Mouse (Mus musculus) embryonic fibroblast, embryonic 13.5 days (primary cell): ENCODE data around the gene Rab27a. TPM values are rescaled to one million over a fixed set of nuclear protein-coding genes. Genes with fewer than 3 reads are reported as not detected.
"Not testable (repeated sequence)": the region's sequence is repeated elsewhere in the genome, so short reads cannot be mapped to it uniquely, and the experiment has no call there.

ENCODE experiments used
- H3K27ac ChIP-seq: 2 replicates; pipeline ENCODE4 v1.5.1; 2012; ENCODE audit warnings: low read length, control low read depth, inconsistent platforms; ENCODE audit not compliant: insufficient read depth
- H3K4me1 ChIP-seq: 2 replicates; pipeline ENCODE4 v1.6.1; 2011; ENCODE audit warnings: low read length; ENCODE audit not compliant: control insufficient read depth, insufficient read depth
- H3K4me3 ChIP-seq: 2 replicates; pipeline ENCODE4 v1.5.1; 2011; ENCODE audit warnings: mild to moderate bottlenecking, control low read depth, low read length; ENCODE audit not compliant: insufficient read depth
- CTCF ChIP-seq: IDR thresholded peaks from 2 replicates; pipeline ENCODE4 v1.5.1; 2011; ENCODE audit warnings: mild to moderate bottlenecking, control low read depth, low read length, moderate library complexity, borderline replicate concordance; ENCODE audit not compliant: insufficient read depth
- POLR2A ChIP-seq: IDR thresholded peaks from 2 replicates; pipeline ENCODE4 v1.6.1; 2011; ENCODE audit warnings: low read depth, mild to moderate bottlenecking, control low read depth, low read length, moderate library complexity
- polyA plus RNA-seq: library from polyadenylated mRNA; stranded (reverse); fragments of >200 nt; gene quantifications from 2 replicates; pipeline ENCODE4 v1.2.4, GENCODE M21; 2011; ENCODE audit warnings: low read depth; ENCODE audit not compliant: missing spikeins, insufficient read length

The Rab27a gene
- polyA plus RNA-seq, 1 experiment = 5.1 TPM

DNA sequence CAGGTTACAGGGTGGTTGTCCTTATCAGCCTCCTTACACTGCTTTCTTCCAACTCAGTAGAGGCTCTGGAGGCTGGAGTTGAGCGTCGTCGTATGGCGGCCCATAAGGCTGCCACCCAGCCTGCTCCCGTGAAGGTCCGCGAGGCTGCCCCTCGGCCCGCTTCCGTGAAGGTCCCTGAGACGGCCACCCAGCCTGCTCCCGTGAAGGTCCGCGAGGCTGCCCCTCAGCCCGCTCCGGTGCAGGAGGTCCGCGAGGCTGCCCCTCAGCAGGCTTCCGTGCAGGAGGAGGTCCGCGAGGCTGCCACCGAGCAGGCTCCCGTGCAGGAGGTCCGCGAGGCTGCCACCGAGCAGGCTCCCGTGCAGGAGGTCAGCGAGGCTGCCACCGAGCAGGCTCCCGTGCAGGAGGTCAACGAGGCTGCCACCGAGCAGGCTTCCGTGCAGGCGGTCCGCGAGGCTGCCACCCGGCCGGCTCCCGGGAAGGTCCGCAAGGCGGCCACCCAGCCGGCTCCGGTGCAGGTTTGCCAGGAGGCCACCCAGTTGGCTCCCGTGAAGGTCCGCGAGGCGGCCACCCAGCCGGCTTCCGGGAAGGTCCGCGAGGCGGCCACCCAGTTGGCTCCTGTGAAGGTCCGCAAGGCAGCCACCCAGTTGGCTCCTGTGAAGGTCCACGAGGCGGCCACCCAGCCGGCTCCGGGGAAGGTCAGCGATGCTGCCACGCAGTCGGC is 58.7 kb downstream of the Rab27a start:
- TF ChIP-seq POLR2A (no peak), CTCF (no peak)
- H3K4me3 ChIP-seq = no peak overlapping the region
- no peaks in the 10 kb centered on the region for H3K4me1 ChIP-seq
- no peak overlapping the region for H3K27ac ChIP-seq

DNA sequence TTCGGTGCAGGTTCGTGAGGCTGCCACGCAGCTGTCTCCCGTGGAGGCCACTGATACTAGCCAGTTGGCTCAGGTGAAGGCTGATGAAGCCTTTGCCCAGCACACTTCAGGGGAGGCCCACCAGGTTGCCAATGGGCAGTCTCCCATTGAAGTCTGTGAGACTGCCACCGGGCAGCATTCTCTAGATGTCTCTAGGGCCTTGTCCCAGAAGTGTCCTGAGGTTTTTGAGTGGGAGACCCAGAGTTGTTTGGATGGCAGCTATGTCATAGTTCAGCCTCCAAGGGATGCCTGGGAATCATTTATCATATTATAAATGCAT is 59.2 kb downstream of the Rab27a start:
- no peak overlapping the region for H3K27ac ChIP-seq
- TF ChIP-seq CTCF (no peak), POLR2A (no peak)
- no peak overlapping the region for H3K4me3 ChIP-seq
- H3K4me1 ChIP-seq = no peaks in the 10 kb centered on the region

DNA sequence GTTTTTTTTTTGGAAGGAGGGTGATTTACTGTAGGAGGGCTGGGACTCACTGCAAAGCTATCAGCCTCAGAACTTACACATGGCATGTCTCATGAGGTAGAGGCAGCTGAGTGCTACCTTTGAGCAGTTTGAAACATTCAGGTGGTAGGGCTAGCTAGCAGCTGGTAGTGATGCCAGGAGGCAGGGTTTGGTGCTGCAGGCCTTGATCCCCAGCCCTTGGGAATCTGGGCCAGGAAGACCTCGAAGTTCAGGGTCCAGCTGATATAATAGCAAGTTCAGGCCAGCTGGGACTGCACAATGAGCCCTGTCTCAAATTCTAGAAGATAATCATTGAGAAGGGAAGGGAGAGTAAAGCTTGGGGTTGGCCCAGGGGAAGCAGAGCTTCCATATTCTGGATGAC is 60.5 kb downstream of the Rab27a start:
- Histone ChIP-seq H3K4me3 (no peak overlapping the region), H3K27ac (no peak overlapping the region), H3K4me1 (no peaks in the 10 kb centered on the region)
- no peak for TF ChIP-seq CTCF
- TF ChIP-seq POLR2A = no peak

DNA sequence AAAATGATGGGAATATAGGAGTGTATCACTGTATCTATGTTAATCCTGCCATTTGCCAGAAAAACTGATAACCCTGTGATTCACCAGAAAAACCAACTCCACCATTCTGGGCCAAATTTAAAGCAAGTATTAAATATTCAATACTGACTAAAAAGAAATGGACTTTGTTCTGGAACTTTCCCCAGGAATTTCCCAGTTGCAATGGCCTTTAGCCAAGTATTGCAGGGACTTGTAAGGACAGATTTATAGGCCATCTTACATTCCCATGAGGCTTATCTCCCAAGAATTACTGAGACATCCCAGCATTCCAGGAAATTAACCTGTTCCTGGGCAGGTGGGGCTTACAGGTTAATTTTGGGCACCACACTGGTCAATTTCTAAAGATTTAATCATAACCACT is 61.1 kb downstream of the Rab27a start:
- H3K27ac ChIP-seq = no peak overlapping the region
- TF ChIP-seq POLR2A (no peak), CTCF (no peak)
- no peak overlapping the region for H3K4me3 ChIP-seq
- H3K4me1 ChIP-seq = no peaks in the 10 kb centered on the region

DNA sequence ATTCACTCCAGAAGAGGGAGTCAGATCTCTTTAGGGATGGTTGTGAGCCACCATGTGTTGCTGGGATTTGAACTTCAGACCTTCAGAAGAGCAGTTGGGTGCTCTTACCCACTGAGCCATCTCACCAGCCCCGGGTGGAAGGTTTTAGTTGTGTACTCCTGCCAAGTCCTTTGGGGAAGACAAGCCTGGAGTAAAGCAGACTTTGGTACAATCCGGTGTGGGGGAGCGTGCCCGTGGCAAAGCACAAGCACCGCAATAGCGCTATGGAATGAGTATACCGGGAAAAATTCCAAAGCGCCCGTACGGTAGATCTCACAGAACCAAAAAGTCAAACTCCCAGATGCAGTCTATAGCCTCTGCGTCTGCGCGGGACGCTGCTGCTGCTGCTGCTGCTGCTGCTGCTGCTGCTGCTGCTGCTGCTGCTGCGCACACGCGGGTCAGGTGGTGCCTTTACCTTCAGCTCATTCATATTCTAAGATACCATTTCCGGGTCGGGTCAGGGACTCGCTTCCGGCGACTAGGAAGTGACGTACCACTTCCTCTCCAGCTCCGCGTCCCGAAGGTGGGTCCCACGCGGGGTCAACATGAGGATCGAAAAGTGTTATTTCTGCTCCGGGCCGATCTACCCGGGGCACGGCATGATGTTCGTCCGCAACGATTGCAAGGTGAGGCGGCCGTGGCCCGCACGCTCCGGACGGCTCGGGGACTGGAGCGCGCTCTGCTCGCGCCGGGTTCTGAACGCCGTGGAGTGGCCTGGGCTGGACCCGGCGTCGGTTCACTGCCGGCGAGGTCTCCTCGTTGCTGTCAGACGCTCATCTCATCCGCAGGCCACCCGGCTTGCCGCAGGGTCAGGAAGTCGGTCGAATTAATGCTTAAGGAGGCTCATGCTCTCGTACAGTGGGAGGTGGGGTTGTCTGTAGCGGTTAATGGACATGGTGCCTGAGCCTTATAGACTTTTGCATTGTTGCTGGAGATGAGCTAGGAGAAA is 68.6 kb downstream of the Rab27a start, which contains the start of gene Rsl24d1:
Gene Rsl24d1 (plus strand): TSS at position 508 of the 988 bp plus-strand sequence.
- TF ChIP-seq CTCF (no peak), POLR2A (no peak; the same call in none of the 2 replicates)
- no peaks in the 10 kb centered on the region for H3K4me1 ChIP-seq
- peak within 1 kb of the TSS; percentile 93 for H3K4me3 ChIP-seq
- H3K27ac ChIP-seq = peak within 1 kb of the TSS; percentile 53; the same call in 1 of the 2 replicates

DNA sequence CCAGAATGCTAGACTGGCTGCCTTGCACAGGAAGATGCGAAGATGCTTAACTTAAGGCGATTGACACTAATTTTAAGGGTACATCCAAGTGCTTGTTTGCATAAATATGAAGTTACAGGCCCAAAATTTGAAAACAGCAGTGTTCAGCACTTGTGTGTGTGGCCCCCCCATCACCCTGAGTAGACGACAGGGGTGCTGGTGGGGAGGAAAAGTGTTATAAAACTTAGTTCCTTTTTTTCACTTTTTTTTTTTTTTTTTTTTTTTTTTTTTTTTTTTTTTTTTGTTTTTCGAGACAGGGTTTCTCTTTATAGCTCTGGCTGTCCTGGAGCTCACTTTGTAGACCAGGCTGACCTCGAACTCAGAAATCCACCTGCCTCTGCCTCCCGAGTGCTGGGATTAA is 72.0 kb downstream of the Rab27a start:
- H3K27ac ChIP-seq, H3K4me1 ChIP-seq, H3K4me3 ChIP-seq: not testable (repeated sequence)

DNA sequence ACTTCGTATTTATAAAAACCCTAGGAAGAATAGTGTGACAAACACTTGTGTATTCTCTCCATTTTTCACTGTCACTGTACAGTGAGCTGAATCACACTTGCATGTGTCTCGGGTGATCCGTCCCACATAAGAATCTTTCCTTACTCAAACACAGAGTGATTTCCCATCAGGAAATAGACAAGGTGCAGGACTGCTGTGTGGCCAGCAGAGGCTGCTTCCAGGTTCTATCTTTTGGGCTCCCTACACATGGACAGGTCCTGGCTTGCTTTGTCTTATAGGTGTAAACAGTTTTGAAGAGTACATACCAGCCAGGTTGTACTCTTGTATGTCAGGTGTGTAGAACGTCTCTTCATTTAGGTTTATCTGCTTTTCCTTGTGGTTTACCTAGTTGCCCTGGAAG is 73.4 kb downstream of the Rab27a start:
- no peak for TF ChIP-seq CTCF
- no peak for TF ChIP-seq POLR2A

DNA sequence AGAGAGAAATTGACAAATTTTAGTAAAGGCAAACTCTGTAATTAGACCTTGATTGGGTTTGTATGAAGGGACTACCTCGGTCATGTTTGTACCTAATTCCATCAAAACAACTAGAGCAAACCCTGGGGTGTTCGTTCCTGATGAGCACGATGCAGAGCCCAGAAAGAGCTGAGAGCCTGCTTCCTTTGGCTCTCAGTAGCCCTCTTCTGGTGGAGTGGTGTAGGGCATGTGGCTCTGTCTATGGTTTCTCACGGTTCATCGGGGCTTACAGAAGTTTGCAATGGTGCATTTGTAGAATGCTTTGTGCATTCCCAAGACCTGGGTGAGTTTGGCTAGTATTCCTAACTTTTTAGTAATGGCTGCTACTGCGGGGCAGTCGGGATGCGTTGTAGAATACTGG is 77.1 kb downstream of the Rab27a start:
- H3K4me1 ChIP-seq = no peaks in the 10 kb centered on the region
- no peak overlapping the region for H3K27ac ChIP-seq
- TF ChIP-seq CTCF (no peak; the same call in 1 of the 2 replicates), POLR2A (no peak)
- no peak overlapping the region for H3K4me3 ChIP-seq

More for the DNA sequence above, 73.4 kb downstream of the Rab27a start:
- Histone ChIP-seq H3K27ac (no peak overlapping the region), H3K4me1 (no peaks in the 10 kb centered on the region), H3K4me3 (no peak overlapping the region)

DNA sequence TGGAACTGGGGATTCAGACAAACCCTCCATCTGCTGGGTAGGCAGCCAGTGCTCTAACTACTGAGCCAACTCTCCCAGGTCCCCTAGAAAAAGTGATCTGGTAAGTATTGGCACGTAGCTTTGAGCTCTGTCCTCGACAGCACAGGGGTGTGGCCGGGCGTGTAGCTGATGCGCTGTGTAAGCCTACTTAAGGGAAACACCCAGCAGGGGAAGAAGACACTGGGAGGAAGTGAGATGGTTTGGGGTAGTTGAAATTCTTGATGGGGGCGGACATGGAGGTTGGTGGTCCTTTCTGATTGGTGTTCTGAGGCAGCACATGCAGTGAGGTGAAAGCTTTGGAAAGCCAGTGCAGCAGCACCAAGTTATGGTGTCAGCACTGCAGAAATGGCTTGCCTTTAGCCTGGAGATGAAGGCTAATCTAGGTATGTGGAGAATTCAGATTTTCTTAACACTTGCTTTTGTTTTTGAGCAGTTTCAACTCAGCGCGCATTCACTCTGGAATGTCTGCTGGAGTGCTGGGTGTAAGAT is 80.5 kb downstream of the Rab27a start:
- no peak overlapping the region for H3K4me3 ChIP-seq
- no peaks in the 10 kb centered on the region for H3K4me1 ChIP-seq
- TF ChIP-seq POLR2A = no peak
- TF ChIP-seq CTCF = no peak
- H3K27ac ChIP-seq = no peak overlapping the region

DNA sequence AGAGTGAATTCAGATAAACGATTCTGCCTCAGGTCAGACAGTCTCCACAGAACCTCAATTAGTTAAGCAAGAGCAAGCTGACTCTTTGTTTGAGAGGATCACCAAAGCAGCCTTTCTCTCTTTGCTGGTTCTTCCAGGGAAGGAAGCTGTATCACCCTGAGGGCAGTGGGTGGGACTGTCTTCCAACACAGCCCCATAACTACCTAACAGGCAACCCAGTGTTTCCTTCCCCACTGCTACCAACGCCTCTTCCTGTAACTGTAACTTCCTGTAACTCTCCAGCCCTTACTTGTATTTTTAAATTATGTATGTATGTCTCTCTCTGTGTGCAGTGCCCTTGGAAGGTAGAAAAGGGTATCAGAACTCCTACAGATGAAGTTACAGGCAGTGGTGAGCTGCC is 82.8 kb downstream of the Rab27a start:
- Histone ChIP-seq H3K27ac (no peak overlapping the region), H3K4me1 (peaks cover 5% of the 10 kb centered on the region; the same call in 1 of the 2 replicates), H3K4me3 (no peak overlapping the region)
- TF ChIP-seq POLR2A (no peak), CTCF (no peak)

DNA sequence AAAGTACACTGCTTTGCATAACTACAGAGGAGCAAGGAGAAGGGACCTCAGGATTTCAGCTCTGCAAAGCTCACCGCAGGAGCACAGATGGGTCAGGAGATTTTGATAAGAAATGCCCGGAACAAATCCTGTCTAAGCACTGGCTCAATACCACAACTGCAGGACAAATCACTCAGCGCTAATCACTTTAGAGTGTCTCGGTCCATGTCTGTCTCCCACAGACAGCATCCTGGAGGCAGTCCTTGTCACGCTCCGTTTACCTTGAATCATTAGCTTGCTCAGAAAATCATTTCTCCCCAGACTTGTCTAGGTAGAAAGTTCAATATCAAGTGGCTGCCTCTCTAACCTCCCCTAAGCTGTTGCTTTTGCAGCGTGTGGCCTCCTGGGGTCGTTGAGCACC is 85.2 kb downstream of the Rab27a start:
- Histone ChIP-seq H3K4me3 (no peak overlapping the region), H3K27ac (no peak overlapping the region), H3K4me1 (peaks cover 5% of the 10 kb centered on the region; the same call in 1 of the 2 replicates)
- TF ChIP-seq POLR2A (no peak), CTCF (no peak)
